Mouse (Mus musculus): ENCODE results near the gene Ccdc71. TPM values are rescaled to one million over a fixed set of nuclear protein-coding genes. Genes with fewer than 3 reads are reported as not detected.

Ccdc71 gene
- total RNA-seq, 2 experiments from 2014 or later = 31.3 to 44.6 TPM

GRCm38 (mm10) chr9:108493246-108493645 lies 32.9 kb downstream of the Ccdc71 start:
- DNase-seq (ENCODE audit: extremely low spot score in 1 of 2, low spot score in 2 of 2) = no peak
- H3K4me3 ChIP-seq = no peak overlapping the region
- TF ChIP-seq CTCF (IDR thresholded peaks at IDR 0.05) = no peak
- H3K27ac ChIP-seq = no peak overlapping the region
- intact Hi-C loops (cut with DNase I) = loop anchor here (2.0 to 10.0 kb wide), 2 partner anchors 14 to 918 kb away; partner anchors contain the start of genes Hyal1, Naa80 and Qars

- no peak for DNase-seq (ENCODE audit: extremely low spot score in 1 of 2, low spot score in 2 of 2)
- no peak overlapping the region for H3K27ac ChIP-seq
- intact Hi-C loops (cut with DNase I) = loop anchor here (10.0 kb wide), 1 partner anchor 919 kb away; the partner anchor contains the start of genes Hyal1 and Naa80
- H3K4me3 ChIP-seq = no peak overlapping the region
- no peak for TF ChIP-seq CTCF (IDR thresholded peaks at IDR 0.05)
Measured at GRCm38 (mm10) chr9:108494146-108494825, 34.0 kb downstream of the Ccdc71 start.

GRCm38 (mm10) chr9:108494905-108495304 lies 34.6 kb downstream of the Ccdc71 start:
- H3K4me3 ChIP-seq = no peak overlapping the region
- no peak for DNase-seq (ENCODE audit: extremely low spot score in 1 of 2, low spot score in 2 of 2)
- no peak for TF ChIP-seq CTCF (IDR thresholded peaks at IDR 0.05)
- no peak overlapping the region for H3K27ac ChIP-seq
- intact Hi-C loops (cut with DNase I) = loop anchor here (10.0 kb wide), 1 partner anchor 920 kb away; the partner anchor contains the start of genes Hyal1 and Naa80

DNA sequence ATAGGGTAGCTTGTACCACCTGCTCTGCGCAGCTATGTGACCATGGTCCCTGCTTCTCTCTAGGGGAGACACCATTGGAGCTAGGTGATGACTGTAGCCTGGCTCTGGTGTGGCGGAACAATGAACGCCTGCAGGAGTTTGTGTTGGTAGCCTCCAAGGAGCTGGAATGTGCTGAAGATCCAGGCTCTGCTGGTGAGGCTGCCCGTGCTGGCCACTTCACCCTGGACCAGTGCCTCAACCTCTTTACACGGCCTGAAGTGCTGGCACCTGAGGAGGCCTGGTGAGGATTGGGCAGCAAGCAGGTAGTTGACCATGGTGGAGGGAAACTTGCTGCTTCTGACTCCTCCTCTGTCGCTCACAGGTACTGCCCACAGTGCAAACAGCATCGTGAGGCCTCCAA lies 38.9 kb downstream of the Ccdc71 start:
- intact Hi-C loops (cut with DNase I) = loop anchor here (10.0 kb wide), 1 partner anchor 924 kb away; the partner anchor contains the start of genes Hyal1 and Naa80
- Histone ChIP-seq H3K27ac (no peak overlapping the region), H3K4me3 (no peak overlapping the region)
- no peak for TF ChIP-seq CTCF (IDR thresholded peaks at IDR 0.05)
- DNase-seq (ENCODE audit: extremely low spot score in 1 of 2, low spot score in 2 of 2) = no peak

- Histone ChIP-seq H3K4me3 (no peak overlapping the region), H3K27ac (no peak overlapping the region)
- no peak for TF ChIP-seq CTCF (IDR thresholded peaks at IDR 0.05)
- intact Hi-C loops (cut with DNase I) = loop anchor here (10.0 kb wide), 1 partner anchor 925 kb away; the partner anchor contains the start of genes Hyal1 and Naa80
- DNase-seq (ENCODE audit: extremely low spot score in 1 of 2, low spot score in 2 of 2) = no peak
Measured at GRCm38 (mm10) chr9:108499943-108500342, 39.6 kb downstream of the Ccdc71 start.

- TF ChIP-seq CTCF (IDR thresholded peaks at IDR 0.05) = no peak
- DNase-seq (ENCODE audit: extremely low spot score in 1 of 2, low spot score in 2 of 2) = no peak
- Histone ChIP-seq H3K4me3 (no peak overlapping the region; the same call in 1 of the 2 replicates), H3K27ac (peak overlapping the region; percentile 88)
- intact Hi-C loops (cut with DNase I) = loop anchor here (2.0 kb wide), 1 partner anchor 14 kb away; no protein-coding TSS in a partner anchor
Measured at GRCm38 (mm10) chr9:108506901-108507300, 46.6 kb downstream of the Ccdc71 start.

GRCm38 (mm10) chr9:108507619-108508434 lies 47.5 kb downstream of the Ccdc71 start, which contains the start of gene Qars:
TSS of gene Qars (plus strand) at chr9:108507706.
- DNase-seq (ENCODE audit: extremely low spot score in 1 of 2, low spot score in 2 of 2) = peak; percentile 86 to 89
- H3K4me3 ChIP-seq = peak within 1 kb of the TSS; percentile 84
- no peak for TF ChIP-seq CTCF (IDR thresholded peaks at IDR 0.05)
- intact Hi-C loops (cut with DNase I) = loop anchor here (2.0 kb wide), 1 partner anchor 15 kb away; no protein-coding TSS in a partner anchor
- peak within 1 kb of the TSS; percentile 88 for H3K27ac ChIP-seq

- Histone ChIP-seq H3K27ac (no peak overlapping the region), H3K4me3 (peak overlapping the region; percentile 84)
- intact Hi-C loops (cut with DNase I) = no loop called here
- TF ChIP-seq CTCF (IDR thresholded peaks at IDR 0.05) = no peak
- no peak for DNase-seq (ENCODE audit: extremely low spot score in 1 of 2, low spot score in 2 of 2)
Measured at GRCm38 (mm10) chr9:108508776-108509175, 48.4 kb downstream of the Ccdc71 start.

Other genes with a start within 250 kb of the Ccdc71 start
- gene Dag1, start 196.6 kb upstream of the Ccdc71 start, total RNA-seq (2021) = 10 to 100 TPM; 77.4 to 77.5 TPM
- 100 to 1,000 TPM; 122 to 130 TPM for gene Nicn1, start 170.1 kb upstream of the Ccdc71 start, total RNA-seq (2021)
- gene Amt, start 163.7 kb upstream of the Ccdc71 start, total RNA-seq (2021) = 10 to 100 TPM; 32.1 to 38.0 TPM
- gene Rhoa, start 154.4 kb upstream of the Ccdc71 start, total RNA-seq (2021) = 100 to 1,000 TPM; 154 to 159 TPM
- 10 to 100 TPM; 29.3 to 35.4 TPM for gene Tcta, start 154.4 kb upstream of the Ccdc71 start, total RNA-seq (2021)
- gene Gpx1, start 121.6 kb upstream of the Ccdc71 start, total RNA-seq (2021) = 10 to 100 TPM; 90.0 to 94.1 TPM
- 100 to 1,000 TPM; 122 to 124 TPM for gene Usp4, start 112.7 kb upstream of the Ccdc71 start, total RNA-seq (2021)
- 1 to 10 TPM; 2.0 to 3.3 TPM for gene 1700102P08Rik, start 67.7 kb upstream of the Ccdc71 start, total RNA-seq (2021)
- under 1 TPM; 0.26 to 0.29 TPM for gene Ccdc36, start 32.0 kb upstream of the Ccdc71 start, total RNA-seq (2021)
- not detected for gene BC048562, start 24.0 kb upstream of the Ccdc71 start, total RNA-seq (2021)
- 10 to 100 TPM; 30.7 to 32.8 TPM for gene Klhdc8b, start 1.1 kb downstream of the Ccdc71 start, total RNA-seq (2021)
- gene Lamb2, start 19.2 kb downstream of the Ccdc71 start, total RNA-seq (2021) = 10 to 100 TPM; 28.2 to 29.4 TPM
- gene Usp19, start 30.1 kb downstream of the Ccdc71 start, total RNA-seq (2021) = 100 to 1,000 TPM; 153 to 167 TPM
- 10 to 100 TPM; 75.3 to 78.0 TPM for gene Qars, start 47.2 kb downstream of the Ccdc71 start, total RNA-seq (2021)
- gene Qrich1, start 56.3 kb downstream of the Ccdc71 start, total RNA-seq (2021) = 100 to 1,000 TPM; 140 to 155 TPM
- 10 to 100 TPM; 53.5 to 54.1 TPM for gene Impdh2, start 99.8 kb downstream of the Ccdc71 start, total RNA-seq (2021)
- 10 to 100 TPM; 59.6 to 64.8 TPM for gene Ndufaf3, start 106.9 kb downstream of the Ccdc71 start, total RNA-seq (2021)
- 10 to 100 TPM; 93.1 to 94.2 TPM for gene Dalrd3, start 109.4 kb downstream of the Ccdc71 start, total RNA-seq (2021)
- gene Wdr6, start 118.2 kb downstream of the Ccdc71 start, total RNA-seq (2021) = 100 to 1,000 TPM; 107 to 109 TPM
- gene P4htm, start 137.1 kb downstream of the Ccdc71 start, total RNA-seq (2021) = 10 to 100 TPM; 83.8 to 93.6 TPM
- 10 to 100 TPM; 51.7 to 53.8 TPM for gene Arih2, start 188.9 kb downstream of the Ccdc71 start, total RNA-seq (2021)
- 10 to 100 TPM; 11.5 to 12.3 TPM for gene Slc25a20, start 201.6 kb downstream of the Ccdc71 start, total RNA-seq (2021)
- gene Prkar2a, start 228.8 kb downstream of the Ccdc71 start, total RNA-seq (2021) = 10 to 100 TPM; 47.0 to 48.3 TPM